Mouse (Mus musculus): Measurements from ENCODE around the gene Ccdc134. TPM values are rescaled to one million over a fixed set of nuclear protein-coding genes. Genes with fewer than 3 reads are reported as not detected.
"Not testable (repeated sequence)": the region's sequence is repeated elsewhere in the genome, so short reads cannot be mapped to it uniquely, and the experiment has no call there.

Ccdc134 gene
- polyA plus RNA-seq, 1 experiment from 2014 or later = 10.6 TPM

DNA sequence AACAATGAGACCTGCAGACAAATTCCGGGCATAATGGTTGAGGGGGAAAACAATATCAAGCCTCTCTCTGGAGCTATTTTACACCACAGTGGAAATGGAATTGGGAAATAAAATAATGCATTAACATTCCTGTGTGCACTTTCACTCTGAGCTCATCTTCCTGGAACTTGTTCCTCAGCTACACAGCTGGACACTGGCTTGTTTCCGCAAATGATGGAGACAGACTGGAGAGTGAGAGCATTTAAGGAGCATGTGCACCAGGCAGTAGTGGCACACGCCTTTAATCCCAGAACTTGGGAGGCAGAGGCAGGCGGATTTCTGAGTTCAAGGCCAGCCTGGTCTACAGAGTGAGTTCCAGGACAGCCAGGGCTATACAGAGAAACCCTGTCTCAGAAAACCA, 1.0 kb upstream of the Ccdc134 start:
- not testable (repeated sequence) for H3K9me3 ChIP-seq (ENCODE audit: control insufficient read depth, low read length); H3K4me3 ChIP-seq (ENCODE audit: low read length); H3K27ac ChIP-seq (ENCODE audit: low read depth, low read length); H3K9ac ChIP-seq (ENCODE audit: low read depth, low read length); H3K36me3 ChIP-seq (ENCODE audit: control insufficient read depth, insufficient read depth, low read length); H3K4me2 ChIP-seq (ENCODE audit: low read length); ATAC-seq; H3K27me3 ChIP-seq (replicated peaks; ENCODE audit: control insufficient read depth, insufficient read depth, low read length)
- H3K4me1 ChIP-seq (ENCODE audit: control insufficient read depth, insufficient read depth, low read depth, low read length) = peaks cover 10% of the 10 kb centered on the region
- 80% methylated on average over 4 of the region's 4 CpGs for WGBS

DNA sequence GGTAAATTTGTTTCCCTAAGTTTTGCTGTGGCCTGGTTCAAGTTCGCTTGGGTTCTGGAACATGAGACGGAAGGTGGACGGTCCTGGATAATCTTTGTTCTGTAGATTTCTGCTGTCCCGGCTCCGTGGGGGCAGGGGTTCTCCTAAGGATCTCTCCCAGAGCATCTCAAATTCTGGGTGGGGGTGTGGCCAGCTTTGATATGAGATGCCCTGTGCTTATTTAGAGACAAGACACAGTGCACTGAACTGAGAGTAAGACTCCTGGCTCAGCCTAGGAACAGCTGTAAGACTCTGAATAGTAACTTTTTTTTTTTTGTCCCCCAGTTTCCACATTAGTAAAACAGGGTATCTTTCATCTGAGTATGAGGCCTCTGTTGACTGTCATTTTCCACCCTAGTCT, 676 bp downstream of the Ccdc134 start:
- Histone ChIP-seq H3K27me3 (replicated peaks; ENCODE audit: control insufficient read depth, insufficient read depth, low read length) (no peaks in the 10 kb centered on the region), H3K36me3 (ENCODE audit: control insufficient read depth, insufficient read depth, low read length) (no peaks in the 10 kb centered on the region), H3K4me3 (ENCODE audit: low read length) (peak overlapping the region; percentile 78), H3K27ac (ENCODE audit: low read depth, low read length) (peak overlapping the region; percentile 75; the same call in 1 of the 2 replicates), H3K4me1 (ENCODE audit: control insufficient read depth, insufficient read depth, low read depth, low read length) (peaks cover 10% of the 10 kb centered on the region), H3K9me3 (ENCODE audit: control insufficient read depth, low read length) (no peaks in the 10 kb centered on the region), H3K9ac (ENCODE audit: low read depth, low read length) (peak overlapping the region; percentile 76), H3K4me2 (ENCODE audit: low read length) (peak overlapping the region; percentile 94)
- WGBS = 2% methylated on average over 5 of the region's 5 CpGs
- ATAC-seq = no peak

DNA sequence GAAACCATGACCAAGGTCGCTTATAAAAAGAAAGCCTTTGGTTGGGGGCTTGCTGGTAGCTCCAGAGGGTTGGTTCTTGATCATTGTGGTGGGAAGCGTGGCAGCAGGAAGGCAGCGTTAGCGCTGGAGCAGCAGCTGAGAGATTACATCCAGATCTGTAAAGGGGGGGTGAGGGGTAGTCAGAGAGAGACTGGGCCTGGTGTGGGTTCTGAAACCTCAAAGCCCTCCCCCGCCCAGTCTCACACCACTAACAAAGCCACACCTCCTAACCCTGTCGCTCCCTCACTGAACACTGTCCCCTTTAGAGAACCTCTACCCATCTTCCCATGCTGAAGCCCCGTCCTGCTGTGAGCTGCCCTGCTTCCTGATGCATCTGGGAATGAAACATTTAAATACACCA, 2.9 kb downstream of the Ccdc134 start:
- ATAC-seq = no peak
- no peak overlapping the region for H3K9ac ChIP-seq (ENCODE audit: low read depth, low read length)
- no peaks in the 10 kb centered on the region for H3K36me3 ChIP-seq (ENCODE audit: control insufficient read depth, insufficient read depth, low read length)
- WGBS = 64% methylated on average over 7 of the region's 7 CpGs
- H3K9me3 ChIP-seq (ENCODE audit: control insufficient read depth, low read length) = no peaks in the 10 kb centered on the region
- H3K27ac ChIP-seq (ENCODE audit: low read depth, low read length) = no peak overlapping the region
- H3K4me1 ChIP-seq (ENCODE audit: control insufficient read depth, insufficient read depth, low read depth, low read length) = peaks cover 10% of the 10 kb centered on the region
- H3K4me3 ChIP-seq (ENCODE audit: low read length) = no peak overlapping the region
- no peak overlapping the region for H3K4me2 ChIP-seq (ENCODE audit: low read length)
- H3K27me3 ChIP-seq (replicated peaks; ENCODE audit: control insufficient read depth, insufficient read depth, low read length) = no peaks in the 10 kb centered on the region

- Histone ChIP-seq H3K4me3 (ENCODE audit: low read length) (no peak overlapping the region), H3K27me3 (replicated peaks; ENCODE audit: control insufficient read depth, insufficient read depth, low read length) (no peaks in the 10 kb centered on the region), H3K27ac (ENCODE audit: low read depth, low read length) (no peak overlapping the region), H3K4me2 (ENCODE audit: low read length) (no peak overlapping the region), H3K36me3 (ENCODE audit: control insufficient read depth, insufficient read depth, low read length) (no peaks in the 10 kb centered on the region), H3K9me3 (ENCODE audit: control insufficient read depth, low read length) (no peaks in the 10 kb centered on the region), H3K9ac (ENCODE audit: low read depth, low read length) (no peak overlapping the region), H3K4me1 (ENCODE audit: control insufficient read depth, insufficient read depth, low read depth, low read length) (no peaks in the 10 kb centered on the region)
- WGBS = 86% methylated on average over 4 of the region's 4 CpGs
- 0 out of 2 replicates have a peak, but pooled peaks have one; percentile 11 for ATAC-seq
Measured at GRCm38 (mm10) chr15:82135372-82135771, 7.7 kb downstream of the Ccdc134 start.

DNA sequence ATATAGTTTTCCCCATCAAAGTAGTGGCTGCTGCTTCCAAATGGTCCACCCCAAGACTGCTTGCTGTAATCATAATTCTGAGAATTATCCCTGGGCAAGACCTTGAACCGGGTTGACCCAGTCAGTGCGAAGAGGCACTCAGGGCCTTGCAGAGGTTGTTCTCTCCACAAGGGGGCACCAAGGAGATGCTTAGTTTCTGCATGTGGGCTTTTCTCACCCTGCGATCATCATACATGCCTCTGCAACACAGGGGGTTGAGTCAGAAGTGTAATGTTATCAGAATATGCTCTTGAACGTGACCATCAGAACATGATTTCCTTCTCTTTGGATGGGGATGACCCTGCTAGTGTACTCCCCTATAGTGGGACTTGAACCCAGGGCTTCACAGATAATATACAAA, 10.8 kb downstream of the Ccdc134 start:
- 0 out of 2 replicates have a peak, but pooled peaks cover 2% of the 10 kb centered on the region for H3K36me3 ChIP-seq (ENCODE audit: control insufficient read depth, insufficient read depth, low read length)
- H3K9me3 ChIP-seq (ENCODE audit: control insufficient read depth, low read length) = no peaks in the 10 kb centered on the region
- 0 out of 2 replicates have a peak, but pooled peaks have one; percentile 40 for ATAC-seq
- no peak overlapping the region for H3K9ac ChIP-seq (ENCODE audit: low read depth, low read length)
- WGBS = 44% methylated on average over 4 of the region's 4 CpGs
- no peak overlapping the region for H3K4me2 ChIP-seq (ENCODE audit: low read length)
- no peak overlapping the region for H3K27ac ChIP-seq (ENCODE audit: low read depth, low read length)
- H3K4me3 ChIP-seq (ENCODE audit: low read length) = no peak overlapping the region
- no peaks in the 10 kb centered on the region for H3K4me1 ChIP-seq (ENCODE audit: control insufficient read depth, insufficient read depth, low read depth, low read length)
- no peaks in the 10 kb centered on the region for H3K27me3 ChIP-seq (replicated peaks; ENCODE audit: control insufficient read depth, insufficient read depth, low read length)

DNA sequence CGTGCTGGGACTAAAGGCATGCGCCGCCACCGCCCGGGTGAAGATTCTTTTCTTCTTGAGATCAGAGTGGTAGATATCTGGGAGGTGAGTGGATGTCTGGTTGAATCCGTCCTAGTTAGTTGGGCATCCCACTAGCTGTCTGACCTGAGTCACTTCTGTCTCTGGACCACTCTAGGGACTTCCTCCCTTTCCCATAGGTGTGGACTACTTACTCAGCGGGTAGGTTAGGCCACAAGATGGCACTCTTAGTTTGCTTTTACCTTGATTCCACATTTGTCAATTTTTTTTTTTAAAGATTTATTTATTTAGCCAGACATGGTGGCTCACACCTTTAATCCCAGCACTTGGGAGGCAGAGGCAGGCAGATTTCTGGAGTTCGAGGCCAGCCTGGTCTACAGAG, 11.5 kb downstream of the Ccdc134 start:
- no peak overlapping the region for H3K4me3 ChIP-seq (ENCODE audit: low read length)

DNA sequence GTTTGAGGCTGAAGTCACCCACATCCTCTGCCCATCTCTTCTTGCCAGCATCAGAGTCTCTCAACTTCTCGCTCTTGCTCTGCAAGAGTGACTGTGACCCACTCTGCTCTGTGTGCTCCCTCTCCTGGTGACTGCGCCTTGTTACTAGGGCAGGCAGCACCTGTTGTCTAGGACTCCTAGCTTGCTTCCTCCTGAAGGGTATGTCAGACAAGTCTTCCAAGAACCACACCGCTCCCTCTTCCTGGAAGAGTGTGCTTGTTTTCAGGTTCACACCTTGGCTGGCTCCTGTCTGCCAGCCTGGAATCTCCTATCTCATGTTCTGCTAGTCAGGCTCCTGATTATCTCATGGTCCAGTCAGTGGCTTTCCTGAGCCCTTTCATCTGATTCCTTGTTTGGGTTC, 12.6 kb downstream of the Ccdc134 start:
- no peak for ATAC-seq
- H3K27ac ChIP-seq (ENCODE audit: low read depth, low read length) = no peak overlapping the region
- no peak overlapping the region for H3K9ac ChIP-seq (ENCODE audit: low read depth, low read length)
- no peak overlapping the region for H3K4me2 ChIP-seq (ENCODE audit: low read length)
- no peak overlapping the region for H3K4me3 ChIP-seq (ENCODE audit: low read length)
- H3K27me3 ChIP-seq (replicated peaks; ENCODE audit: control insufficient read depth, insufficient read depth, low read length) = no peaks in the 10 kb centered on the region
- H3K9me3 ChIP-seq (ENCODE audit: control insufficient read depth, low read length) = no peaks in the 10 kb centered on the region
- H3K4me1 ChIP-seq (ENCODE audit: control insufficient read depth, insufficient read depth, low read depth, low read length) = no peaks in the 10 kb centered on the region
- 82% methylated on average over 3 of the region's 3 CpGs for WGBS
- 0 out of 2 replicates have a peak, but pooled peaks cover 2% of the 10 kb centered on the region for H3K36me3 ChIP-seq (ENCODE audit: control insufficient read depth, insufficient read depth, low read length)

More for the DNA sequence above, 11.5 kb downstream of the Ccdc134 start:
- H3K27me3 ChIP-seq (replicated peaks; ENCODE audit: control insufficient read depth, insufficient read depth, low read length) = no peaks in the 10 kb centered on the region
- no peaks in the 10 kb centered on the region for H3K9me3 ChIP-seq (ENCODE audit: control insufficient read depth, low read length)
- H3K36me3 ChIP-seq (ENCODE audit: control insufficient read depth, insufficient read depth, low read length) = 0 out of 2 replicates have a peak, but pooled peaks cover 2% of the 10 kb centered on the region
- H3K4me1 ChIP-seq (ENCODE audit: control insufficient read depth, insufficient read depth, low read depth, low read length) = no peaks in the 10 kb centered on the region
- no peak overlapping the region for H3K9ac ChIP-seq (ENCODE audit: low read depth, low read length)
- no peak overlapping the region for H3K27ac ChIP-seq (ENCODE audit: low read depth, low read length)
- ATAC-seq = no peak
- no peak overlapping the region for H3K4me2 ChIP-seq (ENCODE audit: low read length)
- 93% methylated on average over 8 of the region's 8 CpGs for WGBS

DNA sequence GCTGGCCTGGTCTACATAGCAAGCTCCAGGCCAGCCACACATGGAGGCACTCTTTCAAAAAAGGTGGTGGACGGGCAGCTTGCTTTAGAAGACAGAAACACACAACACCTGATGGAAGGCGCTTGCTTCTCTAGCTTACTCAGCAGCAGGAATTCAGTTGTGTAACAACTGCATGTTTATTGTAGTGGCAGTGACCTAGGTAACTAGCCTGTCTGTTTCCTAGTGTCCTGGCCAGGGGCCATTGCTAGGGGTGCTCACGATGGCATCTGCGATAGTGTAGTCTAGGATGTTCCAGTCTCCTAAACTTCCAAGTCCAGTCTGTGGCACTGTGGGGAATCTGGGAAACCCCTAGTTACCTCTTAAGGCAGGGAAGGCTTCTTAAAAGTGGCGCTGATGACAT, 16.4 kb downstream of the Ccdc134 start:
- Histone ChIP-seq H3K9ac (ENCODE audit: low read depth, low read length) (no peak overlapping the region), H3K27ac (ENCODE audit: low read depth, low read length) (peak overlapping the region; percentile 31; the same call in 1 of the 2 replicates), H3K9me3 (ENCODE audit: control insufficient read depth, low read length) (no peaks in the 10 kb centered on the region), H3K4me3 (ENCODE audit: low read length) (no peak overlapping the region), H3K4me2 (ENCODE audit: low read length) (no peak overlapping the region), H3K4me1 (ENCODE audit: control insufficient read depth, insufficient read depth, low read depth, low read length) (peaks cover 8% of the 10 kb centered on the region), H3K36me3 (ENCODE audit: control insufficient read depth, insufficient read depth, low read length) (0 out of 2 replicates have a peak, but pooled peaks cover 2% of the 10 kb centered on the region), H3K27me3 (replicated peaks; ENCODE audit: control insufficient read depth, insufficient read depth, low read length) (no peaks in the 10 kb centered on the region)
- ATAC-seq = no peak
- 85% methylated on average over 5 of the region's 5 CpGs for WGBS

DNA sequence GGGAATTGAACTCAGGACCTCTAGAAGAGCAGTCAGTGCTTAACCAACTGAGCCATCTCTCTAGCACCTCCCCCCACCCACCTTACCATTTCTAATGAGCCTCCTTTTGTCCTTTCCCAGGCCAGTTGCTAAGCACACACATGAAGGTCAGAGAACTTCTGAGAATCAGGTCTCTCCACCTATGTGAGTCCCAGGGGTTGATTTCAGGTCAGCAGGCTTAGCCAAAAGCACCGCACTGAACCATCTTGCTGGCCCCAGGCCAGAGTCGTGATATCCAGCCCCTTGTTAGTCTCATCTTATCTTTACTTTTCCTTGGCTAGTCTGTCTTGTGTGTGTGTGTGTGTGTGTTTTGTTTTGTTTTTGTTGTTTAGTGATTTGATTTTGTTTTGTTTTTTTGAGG, 17.7 kb downstream of the Ccdc134 start:
- 33% methylated on average over 2 of the region's 2 CpGs for WGBS
- Histone ChIP-seq H3K4me3 (ENCODE audit: low read length) (no peak overlapping the region), H3K27ac (ENCODE audit: low read depth, low read length) (peak overlapping the region; percentile 98), H3K4me1 (ENCODE audit: control insufficient read depth, insufficient read depth, low read depth, low read length) (peaks cover 15% of the 10 kb centered on the region), H3K9ac (ENCODE audit: low read depth, low read length) (no peak overlapping the region), H3K4me2 (ENCODE audit: low read length) (no peak overlapping the region), H3K27me3 (replicated peaks; ENCODE audit: control insufficient read depth, insufficient read depth, low read length) (no peaks in the 10 kb centered on the region), H3K9me3 (ENCODE audit: control insufficient read depth, low read length) (no peaks in the 10 kb centered on the region), H3K36me3 (ENCODE audit: control insufficient read depth, insufficient read depth, low read length) (0 out of 2 replicates have a peak, but pooled peaks cover 2% of the 10 kb centered on the region)
- no peak for ATAC-seq
